Mouse (Mus musculus) hindbrain, embryonic 13.5 days (tissue): ENCODE data around the gene Dip2b. TPM values are rescaled to one million over a fixed set of nuclear protein-coding genes. Genes with fewer than 3 reads are reported as not detected.

Experiments used
- polyA plus RNA-seq: library from polyadenylated mRNA; unstranded; fragments of >200 nt; fragmentation: Nextera tagmentation; extraction: Ambion mirVana; gene quantifications from 2 replicates; pipeline ENCODE4 v1.2.1, GENCODE M21; 2015

The Dip2b gene
- polyA plus RNA-seq, 1 experiment from 2014 or later, result 19.1 TPM

Other genes with a start within 250 kb of the Dip2b start
- 20.6 and 20.9 TPM in 2 replicates for gene Lima1, start 163.2 kb upstream of the Dip2b start, polyA plus RNA-seq
- not detected in 2 replicates for gene Fam186a, start 71.6 kb upstream of the Dip2b start, polyA plus RNA-seq
- 23.1 and 23.3 TPM in 2 replicates for gene Larp4, start 68.6 kb upstream of the Dip2b start, polyA plus RNA-seq
- gene Atf1, start 189.2 kb downstream of the Dip2b start, polyA plus RNA-seq, result 17.5 and 17.7 TPM in 2 replicates
- not detected in 2 replicates for gene Tmprss12, start 242.2 kb downstream of the Dip2b start, polyA plus RNA-seq